Mouse (Mus musculus) c-Kit-positive CD71-positive TER-119-negative erythroid progenitor cells, embryonic 14.5 days (primary cell): ENCODE data around the gene Pik3r1.

ENCODE experiments used
- DNase-seq: peaks from one replicate; pipeline ENCODE4 v3.0.0-alpha.2; 2013; ENCODE audit warnings: low read depth

The Pik3r1 gene

DNA sequence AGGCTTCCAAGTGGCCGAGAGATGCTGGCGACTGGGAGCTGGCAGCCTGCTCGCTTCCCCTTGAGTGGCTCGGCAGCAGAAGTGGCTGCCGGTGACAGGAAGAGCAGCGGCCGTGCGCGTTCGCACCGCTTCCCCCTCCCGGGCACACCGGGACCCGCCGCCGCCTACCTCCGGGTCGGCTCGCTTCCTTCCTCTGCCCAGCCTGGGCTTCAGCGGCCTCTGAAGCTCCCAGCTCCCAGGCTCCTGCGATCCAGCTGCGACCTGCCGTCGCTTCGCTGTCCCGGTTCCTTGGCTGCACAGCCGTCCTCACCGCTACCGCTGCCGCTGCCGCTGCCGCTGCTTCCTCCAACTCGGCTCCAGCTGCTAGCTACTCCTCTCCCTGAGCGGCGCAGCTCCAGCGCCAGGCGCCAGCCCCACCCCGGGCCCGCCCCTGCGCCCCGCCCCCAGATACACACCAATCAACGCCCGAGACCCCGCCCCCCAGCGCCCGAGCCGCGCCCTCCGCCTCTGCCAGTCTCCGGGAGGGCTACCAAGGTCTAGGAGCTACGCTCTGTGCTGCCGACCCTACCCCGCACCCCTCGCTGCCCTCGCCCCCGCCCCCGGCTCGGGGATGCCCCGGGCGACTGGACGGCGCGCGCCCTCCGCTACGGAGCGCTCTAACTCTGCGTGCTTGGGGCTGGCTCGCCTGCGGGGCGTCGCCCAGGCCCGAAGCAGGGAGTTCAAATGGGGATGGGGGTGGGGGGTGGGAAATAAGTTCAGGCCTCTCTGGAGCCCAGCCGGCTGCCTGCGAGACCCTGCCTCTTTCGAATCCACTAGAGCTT, at the start of gene Pik3r1:
Gene Pik3r1, minus strand, starts transcription at position 409 of the 821 bp plus-strand sequence.
- peak; percentile 82 for DNase-seq

DNA sequence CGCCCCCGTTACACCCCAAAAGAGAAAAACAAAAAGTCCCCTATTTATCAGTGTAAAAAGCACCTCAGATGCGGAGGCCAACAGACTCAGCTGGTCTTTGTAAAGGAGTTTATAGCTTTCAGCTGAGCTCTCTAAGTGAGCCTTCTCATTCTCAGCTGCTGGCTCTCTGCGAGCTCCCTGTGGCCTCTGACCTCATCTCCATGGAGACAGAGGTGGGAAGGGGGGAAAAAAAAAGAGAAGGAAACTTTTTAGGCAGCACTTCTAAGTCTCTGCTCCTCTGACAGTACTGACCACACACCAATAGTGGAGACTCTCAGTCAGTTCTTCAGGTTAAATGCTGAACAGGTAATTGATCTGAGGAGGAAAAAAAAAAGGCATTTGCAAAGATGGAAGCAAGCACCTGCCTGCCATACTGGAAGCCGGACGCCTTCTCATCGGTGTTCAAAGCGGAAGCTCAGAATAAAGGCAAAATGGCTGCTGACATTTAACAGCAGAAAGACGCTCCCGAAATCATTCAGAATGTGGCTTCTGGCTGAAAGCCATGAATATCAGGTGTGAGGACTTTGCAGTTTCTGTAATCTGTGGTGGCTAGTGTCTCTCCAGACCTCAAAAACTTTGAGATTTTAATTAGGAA, 45.4 kb upstream of the Pik3r1 start:
- DNase-seq, result no peak

DNA sequence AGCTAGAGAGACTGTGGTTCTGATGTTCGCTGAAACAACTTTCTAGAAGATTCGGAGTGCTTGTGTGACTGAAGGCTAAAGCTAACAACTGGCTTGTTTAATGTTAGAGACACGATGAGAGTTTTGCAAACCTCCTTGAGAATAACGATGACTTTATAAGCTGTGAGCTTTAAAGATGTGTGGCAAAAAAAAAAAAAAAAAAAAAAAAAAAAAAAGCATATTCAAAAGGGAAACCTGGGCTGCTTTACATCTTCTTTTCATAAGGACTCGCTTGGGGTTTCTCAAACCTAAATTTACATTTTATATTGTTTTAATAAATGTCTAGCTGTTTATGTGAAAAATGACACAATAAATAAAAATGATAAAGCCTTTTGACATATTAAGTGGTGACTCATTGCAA, 44.3 kb upstream of the Pik3r1 start:
- DNase-seq, result no peak

DNA sequence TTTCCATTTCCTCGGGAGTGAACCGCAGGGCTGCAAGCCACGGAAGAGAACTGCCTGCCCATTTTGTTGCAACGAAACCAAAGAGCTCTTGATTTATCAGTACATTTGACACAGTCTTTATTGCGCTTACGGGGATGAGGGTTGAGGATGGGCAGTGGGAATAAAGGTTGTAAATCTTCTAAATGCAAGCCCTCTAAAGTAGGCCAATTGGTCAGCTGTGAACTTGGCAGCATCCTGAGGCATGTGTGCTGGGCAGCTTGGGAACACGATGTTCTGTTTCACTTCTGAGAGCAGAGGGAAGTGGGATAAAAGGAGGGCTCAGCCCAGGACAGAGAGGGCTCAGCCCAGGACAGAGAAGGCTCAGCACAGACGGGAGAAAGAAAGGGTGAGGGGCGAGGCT, 43.9 kb upstream of the Pik3r1 start:
- no peak for DNase-seq

DNA sequence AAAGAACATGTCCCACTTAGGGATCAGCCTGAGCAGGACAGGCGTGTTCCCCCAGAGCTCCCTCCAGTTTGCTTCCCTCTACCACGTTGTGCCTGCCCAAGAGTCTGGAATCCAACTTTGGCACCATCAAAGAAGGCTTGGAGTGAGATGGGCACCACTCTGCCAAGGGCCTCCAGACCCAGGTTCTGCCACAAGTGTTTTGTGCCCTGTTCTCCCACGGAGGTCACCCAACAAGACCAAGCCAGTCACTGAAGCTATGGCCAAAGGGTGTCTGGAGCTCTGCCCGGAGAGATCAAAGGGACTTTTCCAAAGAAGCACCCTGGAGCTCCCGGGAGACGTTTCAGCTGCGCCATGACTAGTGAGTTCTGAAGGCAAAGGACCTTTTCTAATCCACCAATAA, 42.6 kb upstream of the Pik3r1 start:
- DNase-seq, result no peak

DNA sequence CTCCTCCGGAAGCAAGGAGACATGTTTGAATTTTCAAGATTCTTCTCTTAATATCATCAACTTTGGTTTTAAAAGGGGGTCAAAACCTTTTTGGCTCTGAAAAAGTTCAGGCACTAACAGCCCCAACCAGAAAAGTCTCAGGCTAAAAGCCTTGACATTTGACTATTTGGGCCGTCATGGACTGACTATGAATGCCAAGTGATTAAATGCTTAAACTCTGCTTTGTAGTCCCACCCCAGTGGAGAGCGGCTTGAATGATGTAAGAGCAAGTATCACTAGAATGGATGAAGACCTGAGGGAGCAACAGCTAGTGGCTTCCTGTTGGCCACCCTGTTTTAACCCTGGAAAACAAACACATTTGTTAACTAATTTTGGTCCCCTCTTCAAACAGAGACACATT, 41.8 kb upstream of the Pik3r1 start:
- DNase-seq, result no peak

DNA sequence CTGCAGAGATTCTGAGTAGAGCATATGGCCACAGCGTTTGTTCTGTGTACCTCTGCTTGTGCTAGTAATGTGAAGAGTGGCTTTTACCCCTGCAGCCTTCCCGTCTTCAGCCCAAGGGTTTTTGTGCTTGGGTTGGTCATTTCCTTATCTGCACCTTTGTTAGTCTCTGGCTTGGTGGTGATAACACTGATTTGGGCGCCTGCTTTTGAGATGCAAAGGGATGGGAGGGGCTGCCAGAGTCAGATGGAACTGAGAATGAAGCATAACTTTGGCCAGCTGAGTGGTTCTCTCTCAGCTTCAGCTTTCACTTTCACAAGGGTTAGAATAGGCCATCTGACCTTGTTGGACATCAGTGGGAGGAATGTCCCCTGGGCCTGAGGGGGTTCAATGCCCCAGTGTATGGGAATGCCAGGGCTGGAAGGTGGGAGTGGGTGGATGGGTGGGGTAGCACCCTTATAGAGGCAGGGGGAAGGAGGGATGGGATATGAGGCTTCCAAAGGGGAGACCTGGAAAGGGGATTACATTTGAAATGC, 37.6 kb upstream of the Pik3r1 start:
- no peak for DNase-seq

DNA sequence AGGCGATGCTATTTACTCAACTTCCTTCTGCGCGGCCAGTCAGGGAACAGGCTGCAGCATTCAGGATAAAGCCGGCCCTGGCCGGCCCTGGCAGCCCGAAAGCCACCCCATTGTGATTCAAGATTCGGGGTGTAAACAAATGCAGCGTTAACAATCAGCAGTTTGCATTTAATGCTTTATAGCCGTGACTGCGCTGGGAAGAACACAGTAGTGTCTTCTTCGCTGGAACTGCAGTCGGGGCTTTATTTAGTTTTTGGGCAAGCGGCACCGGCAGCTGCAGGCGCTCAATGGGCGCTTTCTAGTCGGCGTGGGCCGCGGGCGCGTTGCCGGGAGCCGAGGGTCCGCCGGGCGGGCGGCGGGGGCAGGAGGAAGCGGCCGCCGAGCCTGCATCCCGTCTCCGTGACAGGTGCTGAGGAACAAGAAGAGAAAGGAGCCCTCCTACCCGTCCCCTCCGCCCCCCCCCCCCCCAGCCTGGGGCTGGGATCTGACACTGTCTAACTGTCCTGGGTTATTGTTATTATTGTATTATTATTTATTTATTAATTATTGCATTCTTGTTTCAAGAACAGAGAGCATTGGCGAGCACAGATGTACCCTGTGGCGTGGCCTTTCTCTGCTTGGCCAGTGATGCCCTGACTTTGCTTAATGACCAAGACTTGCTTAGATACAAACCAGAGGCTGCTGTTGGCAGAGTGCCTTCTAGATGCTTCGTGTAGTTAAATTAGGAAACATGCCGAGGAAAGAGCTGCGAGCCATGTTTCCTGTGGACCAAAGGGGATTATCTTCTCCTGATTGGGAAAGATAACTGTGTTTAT, 33.6 kb upstream of the Pik3r1 start:
- no peak for DNase-seq

DNA sequence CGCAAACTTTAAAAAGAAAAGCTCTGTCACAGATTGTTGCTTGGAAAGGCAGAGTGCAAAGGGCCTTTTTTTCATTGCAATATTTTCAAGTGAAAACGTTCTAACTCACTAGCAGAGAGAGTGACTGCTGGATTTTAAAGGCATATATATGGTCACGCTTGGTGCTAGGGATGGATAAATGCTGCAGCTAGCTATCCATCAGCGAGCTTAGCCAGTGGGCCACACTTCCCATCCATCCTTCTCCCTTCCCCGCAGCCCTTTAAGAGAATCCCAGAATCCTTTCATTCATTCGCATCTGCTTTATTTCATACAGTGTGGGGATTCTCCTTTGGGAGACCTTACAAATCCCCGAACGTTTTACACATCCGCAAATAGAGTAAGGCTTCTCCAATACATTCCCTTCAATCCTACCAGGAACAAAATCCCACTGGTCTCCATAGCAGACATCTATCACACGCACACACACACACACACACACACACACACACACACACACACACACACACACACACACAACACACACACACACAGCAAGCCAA, 32.9 kb upstream of the Pik3r1 start:
- DNase-seq, result no peak

DNA sequence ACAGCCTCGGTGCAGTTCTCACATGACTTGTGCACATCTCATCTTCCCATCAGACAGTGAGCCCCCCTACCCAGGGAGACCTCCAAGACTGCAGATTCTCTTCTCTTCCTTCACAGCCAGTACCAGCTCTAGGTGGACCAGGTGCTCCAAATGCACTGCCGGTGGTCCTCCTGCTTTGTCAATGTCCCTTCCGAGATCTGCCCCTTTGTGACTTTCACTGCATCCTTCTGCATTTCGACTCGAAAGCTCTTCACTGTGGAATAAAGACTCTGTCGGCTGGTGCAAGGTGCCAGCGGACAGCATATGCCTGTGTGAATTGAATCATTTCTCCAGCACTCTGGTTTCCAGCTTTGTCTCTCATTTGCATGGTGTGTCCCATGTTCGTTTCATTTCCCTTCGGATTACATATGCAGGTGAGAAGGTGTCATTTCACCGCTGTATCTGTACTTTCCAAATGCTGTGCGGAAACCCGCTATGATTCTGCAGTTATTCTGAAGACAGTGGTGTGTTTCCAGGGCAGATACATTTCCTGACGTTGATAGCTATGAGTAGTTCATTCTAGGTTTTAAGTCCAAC, 32.1 kb upstream of the Pik3r1 start:
- DNase-seq, result no peak

DNA sequence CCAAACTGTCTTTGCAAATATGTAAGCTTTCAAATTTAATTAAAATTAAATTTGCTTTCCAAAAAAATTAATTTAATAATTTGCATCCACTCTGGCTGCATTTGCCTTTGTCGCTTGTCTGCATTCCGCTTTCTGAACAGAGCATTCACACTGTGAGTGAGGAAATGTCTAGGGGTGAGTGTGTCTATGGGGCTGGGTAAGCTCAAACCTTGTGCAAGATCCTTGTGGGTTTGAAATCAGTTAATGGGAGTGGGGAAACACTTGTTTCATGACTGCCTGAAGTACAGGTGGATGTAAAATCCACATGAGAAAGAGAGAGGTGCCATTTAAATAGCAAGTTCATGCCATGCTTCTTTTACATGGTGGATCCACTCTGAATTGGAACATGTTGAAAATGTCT, 31.3 kb upstream of the Pik3r1 start:
- no peak for DNase-seq

DNA sequence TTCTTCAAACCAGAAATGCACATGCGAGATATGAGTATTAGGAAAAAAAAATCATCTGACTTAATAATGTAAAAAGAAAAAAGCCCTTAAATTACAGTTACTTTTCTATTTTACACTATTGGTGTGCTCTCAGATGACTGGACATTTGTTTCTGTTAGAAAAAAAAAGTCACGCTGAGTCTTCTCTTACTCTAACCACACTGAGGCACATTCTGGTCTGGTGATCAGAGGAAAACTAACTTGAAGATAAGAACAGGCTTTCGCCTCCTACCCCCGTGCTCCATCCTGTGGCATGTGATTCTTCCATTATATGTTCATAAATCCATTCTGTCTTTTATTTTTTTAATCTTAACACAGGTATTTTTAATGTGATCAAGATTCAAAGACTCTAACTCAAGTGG, 30.5 kb upstream of the Pik3r1 start:
- no peak for DNase-seq

DNA sequence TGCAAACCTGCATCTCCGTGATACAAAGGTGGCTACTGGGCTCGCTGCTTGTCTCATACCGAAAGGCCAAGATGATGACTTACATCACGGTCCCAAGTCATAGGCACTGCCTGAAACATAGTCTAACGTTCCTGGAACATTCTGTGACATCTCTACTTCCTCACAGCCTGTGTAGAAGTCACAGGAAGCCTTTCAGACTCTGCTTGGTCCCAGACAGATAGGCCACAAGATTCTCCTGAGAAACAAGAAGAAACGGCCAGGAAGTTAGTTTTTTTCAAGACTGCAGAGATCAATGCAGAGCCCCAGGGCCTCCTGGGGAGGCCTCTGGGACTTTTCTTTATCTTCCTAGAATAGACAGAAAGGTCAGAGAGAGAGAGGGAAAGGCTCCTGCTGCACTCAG, 29.0 kb upstream of the Pik3r1 start:
- DNase-seq, result no peak

DNA sequence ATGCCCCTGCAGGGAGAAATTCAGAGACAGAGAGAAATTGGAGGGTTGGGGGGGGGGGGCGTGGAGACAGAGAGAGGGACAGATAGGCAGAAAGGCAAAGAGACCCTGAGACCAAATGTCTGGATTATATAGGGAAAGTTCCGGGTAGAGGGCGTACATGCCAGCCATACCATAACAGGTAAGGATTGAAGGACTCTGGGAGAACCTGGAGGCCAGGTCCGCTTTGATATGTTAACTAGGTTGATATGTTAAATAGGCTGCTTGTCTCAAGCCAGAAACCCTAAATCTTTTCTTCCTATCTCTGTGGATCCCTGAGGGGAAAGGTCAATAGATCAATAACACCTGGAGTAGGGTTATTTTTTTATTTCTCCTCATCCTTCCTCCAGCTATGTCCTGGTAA, 17.7 kb upstream of the Pik3r1 start:
- DNase-seq, result no peak

DNA sequence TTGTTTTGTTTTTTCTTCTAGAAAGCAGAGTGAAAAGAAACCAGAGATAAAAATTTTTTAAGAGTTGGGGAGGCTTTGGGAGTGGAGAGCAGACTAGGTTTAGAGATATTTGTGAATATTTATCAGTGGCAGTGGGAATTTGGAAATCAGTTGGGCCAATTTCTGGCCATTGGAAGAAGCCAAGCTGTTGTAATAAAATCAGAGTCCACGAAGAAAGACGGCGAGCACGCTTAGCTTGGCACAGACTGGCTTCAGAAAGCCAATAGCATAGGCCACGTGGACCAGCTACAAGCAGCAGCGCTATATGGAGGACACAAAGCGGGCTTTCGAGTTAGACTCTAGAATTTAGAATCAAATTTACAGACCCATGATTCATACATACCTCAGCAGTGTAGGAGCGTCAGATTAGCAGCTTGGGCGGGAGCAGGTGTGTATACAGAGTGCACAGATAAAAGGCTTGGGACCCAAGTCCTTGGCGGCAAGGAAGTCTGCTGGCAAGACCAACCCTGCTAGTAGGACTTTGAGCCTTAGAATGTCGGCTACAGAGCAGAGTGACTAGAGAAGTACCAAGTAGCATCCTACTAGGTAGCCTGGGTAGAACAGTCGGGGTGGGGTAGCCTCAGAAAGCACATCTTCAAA, 16.8 kb upstream of the Pik3r1 start:
- no peak for DNase-seq

DNA sequence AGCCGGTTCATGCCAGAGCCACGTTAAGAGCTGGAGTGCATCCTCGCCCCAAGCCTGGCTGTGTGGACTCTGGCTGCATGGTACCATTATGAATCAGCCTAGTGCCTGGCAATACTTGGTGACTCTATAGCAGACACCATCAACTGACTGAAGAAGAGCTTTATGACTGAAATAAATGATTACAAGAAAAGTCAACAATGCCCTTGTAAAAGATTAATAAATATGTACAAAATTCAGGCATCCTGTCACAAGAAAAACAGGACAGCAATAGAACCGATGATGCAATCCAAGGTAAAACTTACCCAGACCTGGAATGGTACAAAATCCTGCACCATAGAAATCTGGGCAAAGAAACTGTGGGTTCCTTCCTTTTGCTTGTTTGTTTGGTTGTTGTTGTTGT, 11.0 kb upstream of the Pik3r1 start:
- no peak for DNase-seq

DNA sequence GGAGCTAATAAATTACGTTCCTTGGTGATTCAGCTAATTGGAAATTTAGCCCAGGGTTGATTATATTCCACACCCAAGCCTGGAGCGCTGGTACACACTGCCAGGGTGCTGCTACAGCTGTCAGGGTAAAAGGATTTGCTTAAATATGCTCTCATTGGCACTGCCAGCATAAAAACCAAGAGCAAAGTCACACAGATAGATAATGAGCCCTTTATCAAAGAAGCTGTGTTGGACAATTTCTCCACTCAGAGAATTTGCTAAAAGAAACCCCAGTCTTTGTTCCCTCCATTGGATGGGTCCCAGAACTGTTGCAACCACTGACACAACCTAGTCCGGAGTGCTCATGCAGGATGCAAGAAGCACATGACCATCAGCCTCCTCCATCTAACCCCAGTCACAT, 9.8 kb upstream of the Pik3r1 start:
- no peak for DNase-seq

DNA sequence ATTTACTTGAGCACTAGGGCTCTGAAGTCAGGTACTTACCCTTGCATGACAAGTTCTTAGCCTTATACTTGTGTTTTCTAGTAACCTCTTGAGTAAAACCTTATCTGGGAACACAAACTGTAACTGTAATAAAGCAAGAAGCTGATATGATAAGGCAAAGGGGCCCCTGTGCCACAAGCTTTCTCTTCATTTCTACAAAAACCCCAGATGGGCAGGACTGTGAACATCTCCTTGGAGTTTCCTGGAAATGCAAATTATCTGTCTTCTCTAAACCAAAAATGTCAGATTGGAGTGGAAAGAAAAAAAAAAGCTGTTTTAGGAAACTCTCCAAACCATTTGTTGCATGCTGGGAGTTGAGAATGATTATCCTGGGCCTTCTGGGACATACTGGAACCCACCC, 3.1 kb upstream of the Pik3r1 start:
- peak; percentile 73 for DNase-seq

DNA sequence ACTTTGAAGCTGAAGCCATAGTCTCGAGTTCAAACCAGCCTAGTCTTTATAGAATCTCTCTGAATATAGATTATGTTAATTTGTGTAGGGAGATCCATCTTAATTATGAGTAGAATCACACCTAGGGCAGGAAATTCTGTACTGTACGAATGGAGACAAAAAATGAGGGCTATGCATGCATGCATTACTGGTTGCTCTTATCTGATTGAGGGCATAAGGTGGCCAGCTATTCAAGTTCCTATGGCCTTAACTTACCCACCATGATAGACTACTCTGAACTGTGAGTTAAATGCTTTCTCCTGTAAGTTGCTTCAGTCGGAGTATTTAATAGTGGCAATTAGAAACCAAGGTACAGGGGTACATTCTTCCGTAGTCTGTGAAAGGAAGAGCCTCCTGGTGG, 1.9 kb upstream of the Pik3r1 start:
- DNase-seq, result no peak

DNA sequence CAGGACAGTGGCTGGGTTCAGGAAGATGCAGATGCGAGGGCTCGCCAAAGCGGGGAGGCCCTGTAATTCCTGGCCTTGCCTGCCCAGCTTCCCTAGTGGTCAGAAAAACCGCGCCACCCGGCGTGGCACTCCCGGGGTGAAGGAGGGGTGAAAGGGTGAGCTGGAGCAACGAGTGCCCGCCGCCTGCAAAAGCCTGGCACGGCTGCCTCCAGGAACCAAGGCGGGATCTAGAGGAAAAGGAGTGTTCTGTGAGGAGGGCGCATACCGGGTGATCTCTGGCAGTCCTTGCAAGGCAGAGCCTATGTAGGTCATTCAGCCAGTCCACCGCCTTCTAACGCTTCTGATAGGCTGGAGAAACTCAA, 594 bp upstream of the Pik3r1 start:
- no peak for DNase-seq

DNA sequence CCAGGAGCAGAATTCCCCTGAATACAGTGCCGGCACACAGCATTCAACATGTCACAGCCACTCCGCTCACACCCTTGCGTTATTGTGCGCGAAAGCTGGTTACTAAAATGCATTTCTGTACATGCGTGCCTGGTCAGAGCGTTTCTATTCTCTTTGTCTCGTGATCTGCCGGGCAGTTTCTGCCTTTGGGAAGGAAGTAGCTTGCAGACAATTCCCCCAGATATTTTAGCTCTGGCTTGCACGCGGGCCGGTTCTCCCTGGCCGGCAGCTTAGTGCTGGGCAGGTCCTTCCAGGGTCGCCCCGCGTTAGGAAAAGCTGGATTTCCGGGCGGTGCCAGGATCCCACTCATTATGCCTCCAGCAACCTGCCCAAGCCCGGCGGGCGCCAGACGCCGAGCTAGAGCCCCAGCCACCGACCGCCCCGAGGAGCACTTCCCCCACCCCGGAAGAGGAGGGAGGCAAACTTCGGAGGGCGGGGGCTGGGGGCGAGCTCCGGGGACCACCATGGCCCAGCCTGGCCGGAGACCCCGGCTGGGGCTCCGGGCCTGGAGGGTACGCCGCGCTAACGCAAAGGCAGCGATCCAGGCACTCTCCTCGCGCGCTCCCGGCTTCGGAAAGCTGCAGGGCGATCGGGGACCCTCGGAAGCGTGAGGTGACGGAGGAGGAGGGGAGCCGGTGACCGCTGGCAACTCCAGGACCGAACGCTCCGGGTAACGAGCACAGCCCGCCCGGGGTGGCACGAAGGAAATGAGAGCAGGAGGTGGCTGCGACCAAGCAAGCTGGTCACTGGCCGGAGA, 806 bp downstream of the Pik3r1 start:
- no peak for DNase-seq
